Mouse (Mus musculus) megakaryocyte, embryonic 14.5 days (primary cell): ENCODE measurements around the gene Gm20388.

ENCODE experiments used
- FLI1 ChIP-seq: IDR thresholded peaks from 2 replicates; pipeline ENCODE4 v1.6.1; 2012; ENCODE audit warnings: low read length, inconsistent platforms, mixed read lengths
- GATA1 ChIP-seq: IDR thresholded peaks from 3 replicates; pipeline ENCODE4 v1.6.1; 2012; ENCODE audit warnings: mixed read lengths, low read length, inconsistent platforms, borderline replicate concordance

- TF ChIP-seq GATA1 (no peak), FLI1 (no peak)
Observed at GRCm38 (mm10) chr8:121092141-121092540, 1181.5 kb downstream of the Gm20388 start.
